Mouse (Mus musculus) ES-Bruce4 (cell line): ENCODE results near the gene Magi1.

Experiments used
- CTCF ChIP-seq: IDR thresholded peaks from one replicate; pipeline ENCODE4 v1.8.1; 2011; ENCODE audit warnings: low read depth, low read length
- EP300 ChIP-seq: IDR thresholded peaks from 2 replicates; pipeline ENCODE4 v1.6.1; 2011; ENCODE audit warnings: low read depth, low read length; ENCODE audit not compliant: insufficient read depth
- POLR2A ChIP-seq: IDR thresholded peaks from one replicate; pipeline ENCODE4 v1.8.1; 2011; ENCODE audit warnings: low read length; ENCODE audit not compliant: insufficient read depth

- TF ChIP-seq CTCF (no peak), POLR2A (no peak), EP300 (no peak)
Measured at GRCm38 (mm10) chr6:93923972-93924371, 359.7 kb downstream of the Magi1 start.
